Mouse (Mus musculus) liver (tissue): ENCODE measurements around the gene Adck2.

Source experiments
- DNase-seq: peaks from one replicate; pipeline ENCODE4 v3.0.0-alpha.2; 2020; ENCODE audit warnings: mixed read lengths

Gene Adck2

DNA sequence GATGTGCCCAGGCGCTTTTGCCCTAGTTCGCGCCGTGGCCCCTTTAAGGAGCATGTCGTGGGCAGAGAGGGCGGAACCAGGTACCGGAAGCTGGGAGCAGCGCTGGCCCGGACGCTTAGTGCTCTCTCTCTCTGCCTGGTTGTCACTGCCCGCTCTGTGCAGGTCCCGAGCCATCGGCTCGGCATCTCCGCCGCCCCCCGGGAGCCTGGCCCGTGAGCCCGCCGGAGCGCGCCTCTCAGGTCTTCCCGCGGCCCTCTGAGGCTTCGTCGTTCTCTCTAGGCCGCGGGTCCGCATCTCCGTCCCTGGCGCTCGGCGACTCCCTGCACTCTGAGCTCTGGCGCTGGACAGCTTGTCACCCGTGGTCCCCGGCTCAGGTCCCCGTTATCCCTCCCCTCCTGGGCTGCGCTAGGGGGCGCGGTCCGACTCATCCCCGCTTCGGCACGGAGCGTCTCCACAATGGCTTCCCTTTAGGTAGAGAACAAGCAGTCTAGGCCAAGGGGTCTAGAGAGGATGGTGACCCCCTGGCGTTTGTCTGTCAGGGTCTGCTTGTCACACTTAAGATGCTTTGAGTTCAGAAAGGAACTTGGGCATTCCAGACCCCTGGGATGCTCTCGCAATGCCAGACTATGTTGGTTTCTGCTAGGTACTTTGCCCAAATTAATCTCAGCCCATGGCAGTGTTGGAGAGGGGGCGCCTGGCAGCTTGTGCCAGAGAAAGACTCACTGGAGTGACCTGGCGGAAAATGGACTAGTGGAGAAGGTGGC, at the start of gene Adck2:
TSS of gene Adck2 (plus strand) at position 83 of the 764 bp plus-strand sequence.
- DNase-seq = peak; percentile 87

- no peak for DNase-seq
These were observed 46.9 kb upstream of the Adck2 start for GRCm38 (mm10) chr6:39526797-39527196.

- DNase-seq = no peak
These were observed 46.3 kb upstream of the Adck2 start for GRCm38 (mm10) chr6:39527337-39527784.

DNA sequence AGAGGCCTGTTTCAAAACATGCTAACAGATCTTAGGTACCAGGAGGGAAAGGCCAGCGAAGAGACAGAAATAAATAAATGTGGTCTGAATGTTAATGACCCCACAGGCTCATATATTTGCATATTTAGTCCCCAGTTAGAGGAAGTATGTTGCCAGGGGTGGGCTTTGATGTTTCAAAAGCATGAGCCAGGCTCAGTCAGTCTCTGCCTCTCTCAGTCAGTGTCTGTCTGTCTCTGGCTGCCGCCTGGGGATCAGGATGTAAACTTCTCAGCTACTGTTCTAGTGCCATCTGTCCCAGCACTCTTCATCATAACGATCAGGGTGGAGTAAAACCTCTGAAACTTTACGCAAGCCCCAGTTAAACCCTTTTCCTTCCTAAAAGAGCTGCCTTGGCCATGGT, 45.9 kb upstream of the Adck2 start:
- DNase-seq = no peak

- peak; percentile 43 for DNase-seq
These were observed 44.8 kb upstream of the Adck2 start for GRCm38 (mm10) chr6:39528671-39529535.

- DNase-seq = no peak
These were observed 38.7 kb upstream of the Adck2 start for GRCm38 (mm10) chr6:39534944-39535343.

DNA sequence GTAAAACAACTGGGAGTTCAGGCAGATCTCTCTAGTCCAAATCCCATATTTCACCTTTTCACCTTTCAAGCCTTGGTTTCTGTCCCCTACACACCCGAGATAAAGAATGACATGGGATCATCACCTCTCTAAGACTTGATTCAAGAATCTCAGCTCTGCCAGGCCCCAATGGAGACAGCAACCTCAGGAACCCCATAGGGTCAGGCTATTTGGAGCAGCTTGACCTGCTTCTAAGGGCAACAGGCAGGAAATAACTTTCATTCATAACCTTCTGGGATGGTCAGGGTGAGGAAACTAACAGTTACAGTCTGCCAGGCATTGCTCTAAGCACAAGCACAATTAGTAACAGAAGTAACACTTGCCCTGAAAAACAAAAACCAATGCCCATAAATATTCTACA, 37.1 kb upstream of the Adck2 start:
- no peak for DNase-seq

GRCm38 (mm10) chr6:39537276-39537675, 36.4 kb upstream of the Adck2 start:
- DNase-seq = no peak

- no peak for DNase-seq
These were observed 35.4 kb upstream of the Adck2 start for GRCm38 (mm10) chr6:39538227-39538626.

- peak; percentile 32 for DNase-seq
These were observed 34.0 kb upstream of the Adck2 start for GRCm38 (mm10) chr6:39539679-39540155.

DNA sequence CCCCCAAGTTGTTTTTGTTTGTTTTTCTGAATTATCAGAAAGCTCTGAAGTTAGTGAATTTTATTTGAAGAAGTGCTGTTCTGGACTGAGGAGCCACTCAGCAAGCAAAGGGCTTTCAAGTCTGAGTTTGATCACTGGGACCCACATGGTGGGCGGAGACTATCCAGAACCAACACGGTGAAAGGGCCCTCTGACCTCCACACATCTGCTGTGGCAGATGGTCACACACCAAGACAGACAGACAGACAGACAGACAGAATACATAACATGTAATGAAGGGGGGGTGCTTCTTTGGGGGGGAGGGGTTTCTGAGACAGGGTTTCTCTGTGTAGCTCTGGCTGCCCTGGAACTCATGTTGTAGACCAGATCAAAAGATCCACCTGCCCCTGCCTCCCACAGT, 33.1 kb upstream of the Adck2 start:
- no peak for DNase-seq

GRCm38 (mm10) chr6:39542631-39543597, 30.8 kb upstream of the Adck2 start:
- peak; percentile 66 for DNase-seq

DNA sequence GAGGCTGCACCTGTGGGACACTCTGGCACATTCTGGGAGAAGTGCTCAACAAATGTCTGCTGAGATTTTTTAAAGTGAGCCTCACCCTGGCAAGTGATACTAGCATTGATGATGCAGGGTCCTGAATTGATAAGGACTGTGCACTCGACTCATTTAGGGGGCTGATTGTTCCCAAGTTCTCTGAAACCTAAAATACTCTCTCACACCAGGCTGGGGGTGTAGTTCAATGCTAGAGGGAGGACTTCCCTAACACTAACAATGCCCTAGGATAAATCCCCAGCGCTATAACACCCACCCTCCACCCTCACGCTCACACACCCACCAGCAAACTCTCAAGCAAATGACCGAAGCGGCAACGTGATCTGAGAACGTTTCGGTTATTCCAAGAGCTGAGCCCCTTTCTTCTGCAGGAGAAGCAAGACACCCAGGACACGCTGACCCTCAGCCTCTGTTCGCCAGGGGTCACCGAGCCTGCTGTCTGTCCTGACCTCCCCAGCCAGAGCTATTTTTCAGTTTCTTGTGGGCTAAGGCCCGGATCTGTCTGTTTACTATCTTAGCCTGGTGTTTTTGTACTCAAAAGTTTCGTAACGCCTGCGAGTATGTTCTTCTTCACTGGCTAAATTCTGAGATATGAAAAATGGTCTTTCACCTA, 29.8 kb upstream of the Adck2 start:
- no peak for DNase-seq

GRCm38 (mm10) chr6:39545474-39545873, 28.2 kb upstream of the Adck2 start:
- no peak for DNase-seq

DNA sequence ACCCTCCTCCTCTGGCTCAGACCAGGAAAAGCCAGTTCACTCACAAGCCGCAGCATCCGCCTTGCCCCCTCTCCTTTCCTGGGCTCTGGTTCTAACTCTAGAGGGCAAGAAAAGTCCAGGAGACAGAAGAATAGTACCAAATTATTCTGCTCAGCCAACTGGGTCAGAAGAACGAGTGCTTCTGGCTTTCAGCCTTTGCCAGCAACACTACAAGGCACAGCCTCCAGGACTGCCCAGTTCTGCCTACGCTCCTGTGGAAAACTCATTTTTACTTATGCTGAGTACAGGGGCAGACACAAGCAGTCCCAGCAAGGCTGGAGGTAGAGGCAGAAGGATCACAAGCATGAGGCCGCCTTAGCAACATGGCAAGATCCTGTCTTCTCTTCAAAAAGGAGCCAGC, 25.6 kb upstream of the Adck2 start:
- no peak for DNase-seq

GRCm38 (mm10) chr6:39551981-39552636, 21.6 kb upstream of the Adck2 start:
- no peak for DNase-seq

DNA sequence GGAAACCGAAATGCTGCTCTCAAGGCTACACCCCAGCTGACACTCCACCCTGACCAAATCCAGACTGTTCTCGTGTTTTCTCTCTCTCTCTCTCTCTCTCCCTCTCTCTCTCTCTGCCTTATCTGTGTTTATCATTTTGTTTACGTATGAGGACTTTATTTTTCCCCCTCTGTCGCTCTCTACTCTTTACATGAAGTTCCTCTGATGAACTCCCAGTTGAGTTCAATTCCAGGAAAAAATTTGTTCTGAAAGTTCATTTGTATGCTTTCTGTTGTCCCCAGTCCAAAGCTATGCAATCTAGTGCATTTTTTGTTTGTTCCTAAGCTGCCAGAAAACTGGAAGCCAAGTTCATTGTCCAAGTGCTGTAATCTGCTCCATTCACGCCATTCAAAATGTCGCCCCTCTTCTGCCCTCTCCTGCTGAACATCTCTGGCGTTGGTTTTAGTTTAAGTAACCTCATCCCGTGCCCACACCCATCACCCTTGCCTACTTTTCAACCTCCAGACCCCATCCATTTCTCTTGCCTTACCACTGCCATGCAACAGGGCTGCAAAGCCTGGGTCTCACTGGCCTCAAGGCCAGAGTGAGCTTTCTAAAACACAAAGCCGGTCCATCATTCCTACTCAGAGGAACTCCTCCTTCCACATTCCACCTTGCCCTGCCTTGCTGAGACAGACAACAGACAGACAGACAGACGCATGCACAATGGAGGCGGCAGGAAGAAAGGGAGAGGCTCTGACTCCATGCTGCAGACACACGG, 18.6 kb upstream of the Adck2 start:
- DNase-seq = no peak

- no peak for DNase-seq
These were observed 18.1 kb upstream of the Adck2 start for GRCm38 (mm10) chr6:39555648-39555945.

GRCm38 (mm10) chr6:39556900-39557659, 16.6 kb upstream of the Adck2 start:
- DNase-seq = no peak

DNA sequence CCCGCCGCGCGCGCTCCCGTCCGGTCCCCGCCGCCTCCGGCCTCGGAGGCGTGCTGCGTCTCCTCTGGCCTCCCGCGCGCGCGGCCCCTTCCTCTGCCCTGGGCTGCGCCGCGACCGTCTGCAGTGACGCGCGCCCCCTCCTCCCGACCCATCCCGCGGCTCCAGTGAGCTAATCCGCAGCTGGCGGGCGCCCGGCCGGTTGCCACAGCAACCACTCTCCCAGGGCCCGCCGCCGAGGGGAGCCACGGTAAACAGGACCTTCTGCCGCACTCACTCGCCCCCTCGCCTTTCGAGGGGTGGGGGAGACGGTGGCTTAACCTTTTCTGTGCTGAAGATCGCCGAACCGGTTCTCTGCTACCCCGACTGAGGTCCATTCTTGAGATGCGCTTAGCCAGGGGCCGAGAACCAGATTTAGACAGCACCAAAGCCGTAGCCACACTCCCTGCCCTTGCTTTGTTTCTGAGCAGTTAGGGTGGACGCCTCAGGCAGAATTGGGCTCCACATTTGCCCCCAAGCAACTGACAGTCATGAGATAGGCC, 15.9 kb upstream of the Adck2 start, which contains the start of gene Dennd2a:
TSS of gene Dennd2a (minus strand) at position 145 of the 539 bp plus-strand sequence.
- DNase-seq = peak; percentile 72
